Mouse (Mus musculus): ENCODE results near the gene Gabbr2. TPM values are rescaled to one million over a fixed set of nuclear protein-coding genes. Genes with fewer than 3 reads are reported as not detected.
A peak's percentile ranks its signal among the peaks of the same experiment; 100 is the strongest.

Gabbr2 gene
- total RNA-seq (2015) (0.02 TPM in 1 of 2 replicates, not detected in the other), total RNA-seq (2017) (not detected in 2 replicates)

- ATAC-seq (replicated peaks; ENCODE audit: poor library complexity) = no peak
These were observed at the start of gene Gabbr2 for GRCm38 (mm10) chr4:46991016-46991958. TSS of gene Gabbr2 (minus strand) at chr4:46991873.

- no peak for ATAC-seq (replicated peaks; ENCODE audit: poor library complexity)
These were observed 47.9 kb upstream of the Gabbr2 start for GRCm38 (mm10) chr4:47039586-47039985.

GRCm38 (mm10) chr4:47037321-47037657, 45.6 kb upstream of the Gabbr2 start:
- peak; percentile 85 for ATAC-seq (replicated peaks; ENCODE audit: poor library complexity)

- no peak for ATAC-seq (replicated peaks; ENCODE audit: poor library complexity)
These were observed 45.0 kb upstream of the Gabbr2 start for GRCm38 (mm10) chr4:47036486-47037320.

- no peak for ATAC-seq (replicated peaks; ENCODE audit: poor library complexity)
These were observed 43.9 kb upstream of the Gabbr2 start for GRCm38 (mm10) chr4:47035536-47035935.

GRCm38 (mm10) chr4:47032171-47032570, 40.5 kb upstream of the Gabbr2 start:
- no peak for ATAC-seq (replicated peaks; ENCODE audit: poor library complexity)

- no peak for ATAC-seq (replicated peaks; ENCODE audit: poor library complexity)
These were observed 37.1 kb upstream of the Gabbr2 start for GRCm38 (mm10) chr4:47028791-47029190.

- ATAC-seq (replicated peaks; ENCODE audit: poor library complexity) = no peak
These were observed 32.3 kb upstream of the Gabbr2 start for GRCm38 (mm10) chr4:47023949-47024348.

GRCm38 (mm10) chr4:47022804-47023603, 31.3 kb upstream of the Gabbr2 start:
- ATAC-seq (replicated peaks; ENCODE audit: poor library complexity) = peak; percentile 51

GRCm38 (mm10) chr4:47020563-47020962, 28.9 kb upstream of the Gabbr2 start:
- peak; percentile 59; the same call in 1 of the 2 replicates for ATAC-seq (replicated peaks; ENCODE audit: poor library complexity)

GRCm38 (mm10) chr4:47015156-47015555, 23.5 kb upstream of the Gabbr2 start:
- no peak for ATAC-seq (replicated peaks; ENCODE audit: poor library complexity)

GRCm38 (mm10) chr4:47012476-47012875, 20.8 kb upstream of the Gabbr2 start:
- no peak for ATAC-seq (replicated peaks; ENCODE audit: poor library complexity)

GRCm38 (mm10) chr4:47010400-47011231, 18.9 kb upstream of the Gabbr2 start:
- peak; percentile 91 for ATAC-seq (replicated peaks; ENCODE audit: poor library complexity)

- no peak for ATAC-seq (replicated peaks; ENCODE audit: poor library complexity)
These were observed 9.1 kb upstream of the Gabbr2 start for GRCm38 (mm10) chr4:47000626-47001395.

- no peak for ATAC-seq (replicated peaks; ENCODE audit: poor library complexity)
These were observed 6.3 kb upstream of the Gabbr2 start for GRCm38 (mm10) chr4:46997969-46998368.

- ATAC-seq (replicated peaks; ENCODE audit: poor library complexity) = peak; percentile 77
These were observed 1.3 kb upstream of the Gabbr2 start for GRCm38 (mm10) chr4:46992827-46993473.

GRCm38 (mm10) chr4:46991959-46992316, 265 bp upstream of the Gabbr2 start:
- no peak for ATAC-seq (replicated peaks; ENCODE audit: poor library complexity)

GRCm38 (mm10) chr4:46990281-46991015, 1.2 kb downstream of the Gabbr2 start:
- ATAC-seq (replicated peaks; ENCODE audit: poor library complexity) = no peak
